Mouse (Mus musculus) CH12.LX (cell line): ENCODE results near the gene Ica1. TPM values are rescaled to one million over a fixed set of nuclear protein-coding genes. Genes with fewer than 3 reads are reported as not detected.

Experiments used
- DNase-seq: peaks from one replicate; pipeline ENCODE4 v3.0.0-alpha.2; 2013; ENCODE audit errors: extremely low read depth
- H3K27ac ChIP-seq: 2 replicates; pipeline ENCODE4 v1.5.1; 2012; ENCODE audit warnings: low read depth, mild to moderate bottlenecking, control low read depth, moderate library complexity; ENCODE audit not compliant: insufficient read depth
- H3K27me3 ChIP-seq: replicated peaks from 2 replicates; pipeline ENCODE3; 2012; ENCODE audit warnings: inconsistent platforms
- H3K36me3 ChIP-seq, 2 experiments: replicated peaks in 1 of 2; 2 replicates each; pipeline versions ENCODE3 to v1.6.1; 2012; ENCODE audit warnings: inconsistent platforms in 1 of 2, low read length in 1 of 2, mild to moderate bottlenecking in 1 of 2, mixed read lengths in 1 of 2, moderate library complexity in 1 of 2; ENCODE audit not compliant: control insufficient read depth in 1 of 2, insufficient read depth in 1 of 2
- H3K4me1 ChIP-seq, 2 experiments: 2 replicates each; pipeline ENCODE4 v1.6.1; 2012; ENCODE audit warnings: inconsistent platforms in 1 of 2, moderate library complexity in 1 of 2; ENCODE audit not compliant: insufficient read depth in 2 of 2, control insufficient read depth in 1 of 2
- H3K4me2 ChIP-seq: 2 replicates; pipeline ENCODE4 v1.6.1; 2012; ENCODE audit warnings: low read depth, mild to moderate bottlenecking, control low read depth; ENCODE audit not compliant: poor library complexity, insufficient read depth, severe bottlenecking
- H3K4me3 ChIP-seq, 3 experiments: fragments of 150-350 bp in 1 of 3; sonication (generic) in 1 of 3; replicated peaks in 1 of 3; 2 replicates each; pipeline versions ENCODE3 to v1.5.1; 2011 to 2012; ENCODE audit warnings: low read depth in 2 of 3, low read length in 2 of 3, mild to moderate bottlenecking in 2 of 3, moderate library complexity in 2 of 3, control low read depth in 1 of 3, improper control_type of control experiment in 1 of 3, inconsistent platforms in 1 of 3, mixed read lengths in 1 of 3; ENCODE audit not compliant: poor library complexity in 1 of 3
- H3K79me2 ChIP-seq: replicated peaks from 2 replicates; pipeline ENCODE4 v1.6.1; 2012; ENCODE audit warnings: mild to moderate bottlenecking, moderate library complexity; ENCODE audit not compliant: control insufficient read depth, poor library complexity, insufficient read depth, severe bottlenecking; ENCODE audit errors: extremely low read depth
- H3K9ac ChIP-seq: 2 replicates; pipeline ENCODE4 v1.6.1; 2012; ENCODE audit warnings: low read depth, mild to moderate bottlenecking, control low read depth, moderate library complexity; ENCODE audit not compliant: insufficient read depth
- H3K9me3 ChIP-seq: replicated peaks from 2 replicates; pipeline ENCODE3; 2012; ENCODE audit warnings: low read length, inconsistent platforms, mixed read lengths
- BHLHE40 ChIP-seq: IDR thresholded peaks from 2 replicates; pipeline ENCODE4 v1.6.1; 2011; ENCODE audit warnings: mild to moderate bottlenecking, low read depth, low read length, improper control_type of control experiment
- CHD1 ChIP-seq: IDR thresholded peaks from 2 replicates; pipeline ENCODE4 v1.6.1; 2012; ENCODE audit warnings: low read depth, low read length, improper control_type of control experiment, inconsistent platforms
- CHD2 ChIP-seq: IDR thresholded peaks from 2 replicates; pipeline ENCODE4 v1.6.1; 2011; ENCODE audit warnings: low read length, improper control_type of control experiment
- E2F4 ChIP-seq: IDR thresholded peaks from 2 replicates; pipeline ENCODE4 v1.6.1; 2011; ENCODE audit warnings: low read depth, low read length, improper control_type of control experiment; ENCODE audit not compliant: insufficient replicate concordance
- ELF1 ChIP-seq: IDR thresholded peaks from 2 replicates; pipeline ENCODE4 v1.6.1; 2014; ENCODE audit warnings: low read depth, mild to moderate bottlenecking, inconsistent platforms, low read length, improper control_type of control experiment
- EP300 ChIP-seq: IDR thresholded peaks from 2 replicates; pipeline ENCODE4 v1.6.1; 2011; ENCODE audit warnings: low read length, improper control_type of control experiment
- ETS1 ChIP-seq: conservative IDR thresholded peaks from 2 replicates; pipeline ENCODE4 v1.6.1; 2012; ENCODE audit warnings: low read depth, mild to moderate bottlenecking, inconsistent platforms, low read length, improper control_type of control experiment, moderate library complexity
- HCFC1 ChIP-seq: IDR thresholded peaks from 2 replicates; pipeline ENCODE4 v1.6.1; 2012; ENCODE audit warnings: low read depth, mild to moderate bottlenecking, inconsistent platforms, low read length, improper control_type of control experiment
- IRF4 ChIP-seq: IDR thresholded peaks from 2 replicates; pipeline ENCODE4 v1.6.1; 2014; ENCODE audit warnings: low read depth, mild to moderate bottlenecking, inconsistent platforms, low read length, improper control_type of control experiment
- KAT2A ChIP-seq: IDR thresholded peaks from 2 replicates; pipeline ENCODE4 v1.6.1; 2012; ENCODE audit warnings: low read length, improper control_type of control experiment, inconsistent platforms; ENCODE audit not compliant: insufficient replicate concordance
- MAFK ChIP-seq: IDR thresholded peaks from 2 replicates; pipeline ENCODE4 v1.6.1; 2011; ENCODE audit warnings: low read length, improper control_type of control experiment; ENCODE audit not compliant: insufficient replicate concordance
- MAX ChIP-seq: IDR thresholded peaks from 2 replicates; pipeline ENCODE4 v1.6.1; 2011; ENCODE audit warnings: low read length, improper control_type of control experiment
- MXI1 ChIP-seq: IDR thresholded peaks from 2 replicates; pipeline ENCODE4 v1.6.1; 2011; ENCODE audit warnings: mild to moderate bottlenecking, low read depth, low read length, improper control_type of control experiment
- NRF1 ChIP-seq: IDR thresholded peaks from 2 replicates; pipeline ENCODE4 v1.6.1; 2014; ENCODE audit warnings: low read depth, mild to moderate bottlenecking, inconsistent platforms, low read length, improper control_type of control experiment, moderate library complexity
- PAX5 ChIP-seq: IDR thresholded peaks from 2 replicates; pipeline ENCODE4 v1.6.1; 2012; ENCODE audit warnings: low read length, inconsistent platforms, mixed read lengths
- POLR2AphosphoS2 ChIP-seq: IDR thresholded peaks from 2 replicates; pipeline ENCODE4 v1.6.1; 2011; ENCODE audit warnings: low read depth, low read length, improper control_type of control experiment
- RAD21 ChIP-seq: IDR thresholded peaks from 2 replicates; pipeline ENCODE4 v1.6.1; 2011; ENCODE audit warnings: low read depth, mild to moderate bottlenecking, low read length, improper control_type of control experiment, moderate library complexity
- RCOR1 ChIP-seq: conservative IDR thresholded peaks from 2 replicates; pipeline ENCODE4 v1.6.1; 2012; ENCODE audit warnings: low read depth, mild to moderate bottlenecking, inconsistent platforms, low read length, improper control_type of control experiment
- SMC3 ChIP-seq: IDR thresholded peaks from 2 replicates; pipeline ENCODE4 v1.6.1; 2011; ENCODE audit warnings: low read depth, low read length, improper control_type of control experiment
- TBP ChIP-seq: conservative IDR thresholded peaks from 2 replicates; pipeline ENCODE4 v1.6.1; 2011; ENCODE audit warnings: low read depth, low read length, improper control_type of control experiment
- TCF12 ChIP-seq: IDR thresholded peaks from 2 replicates; pipeline ENCODE4 v1.6.1; 2014; ENCODE audit warnings: low read depth, mild to moderate bottlenecking, inconsistent platforms, low read length, improper control_type of control experiment
- UBTF ChIP-seq: IDR thresholded peaks from 2 replicates; pipeline ENCODE4 v1.6.1; 2012; ENCODE audit warnings: low read depth, mild to moderate bottlenecking, inconsistent platforms, low read length, improper control_type of control experiment, moderate library complexity
- USF1 ChIP-seq: IDR thresholded peaks from 2 replicates; pipeline ENCODE4 v1.6.1; 2014; ENCODE audit warnings: low read depth, mild to moderate bottlenecking, inconsistent platforms, low read length, improper control_type of control experiment
- USF2 ChIP-seq: conservative IDR thresholded peaks from 2 replicates; pipeline ENCODE4 v1.6.1; 2011; ENCODE audit warnings: low read depth, low read length, improper control_type of control experiment
- ZC3H11A ChIP-seq: IDR thresholded peaks from 2 replicates; pipeline ENCODE4 v1.6.1; 2012; ENCODE audit warnings: low read depth, mild to moderate bottlenecking, inconsistent platforms, low read length, improper control_type of control experiment
- ZMIZ1 ChIP-seq: IDR thresholded peaks from 2 replicates; pipeline ENCODE4 v1.6.1; 2012; ENCODE audit warnings: low read depth, mild to moderate bottlenecking, inconsistent platforms, low read length, improper control_type of control experiment
- ZNF384 ChIP-seq: IDR thresholded peaks from 2 replicates; pipeline ENCODE4 v1.6.1; 2012; ENCODE audit warnings: low read depth, low read length, improper control_type of control experiment, inconsistent platforms
- dilution Hi-C: fragments of 300-500 bp; cut with MboI; formaldehyde crosslinking; loops from 2 replicates; pipeline ENCODE4 v1.14.3; 2020; ENCODE audit warnings: low sequenced_read_pairs; ENCODE audit not compliant: extremely low pct_unique_long_range_greater_than_20kb, extremely low pct_ligation_motif_present
- in situ Hi-C: fragments of 300-500 bp; cut with MboI; formaldehyde crosslinking; loops from 3 replicates; pipeline ENCODE4 v1.14.3; 2019; ENCODE audit warnings: low sequenced_read_pairs, low pct_ligation_motif_present, low pct_unique_long_range_greater_than_20kb, mixed read lengths
- polyA plus RNA-seq: library from polyadenylated mRNA; unstranded; fragments of >175 nt; gene quantifications from 2 replicates; pipeline ENCODE4 v1.2.1, GENCODE M21; 2012; ENCODE audit warnings: low read depth; ENCODE audit not compliant: insufficient read length
- total RNA-seq, 2 experiments: library from RNA; depleted of rRNA; stranded (reverse); fragments of 300-350 nt in 1 of 2; fragments of >200 nt in 1 of 2; gene quantifications; 2 replicates each; pipeline ENCODE4 v1.2.3; 2012 to 2014

Ica1 gene
- total and polyA plus RNA-seq, 3 experiments: 0.59 TPM; not detected in 2

DNA sequence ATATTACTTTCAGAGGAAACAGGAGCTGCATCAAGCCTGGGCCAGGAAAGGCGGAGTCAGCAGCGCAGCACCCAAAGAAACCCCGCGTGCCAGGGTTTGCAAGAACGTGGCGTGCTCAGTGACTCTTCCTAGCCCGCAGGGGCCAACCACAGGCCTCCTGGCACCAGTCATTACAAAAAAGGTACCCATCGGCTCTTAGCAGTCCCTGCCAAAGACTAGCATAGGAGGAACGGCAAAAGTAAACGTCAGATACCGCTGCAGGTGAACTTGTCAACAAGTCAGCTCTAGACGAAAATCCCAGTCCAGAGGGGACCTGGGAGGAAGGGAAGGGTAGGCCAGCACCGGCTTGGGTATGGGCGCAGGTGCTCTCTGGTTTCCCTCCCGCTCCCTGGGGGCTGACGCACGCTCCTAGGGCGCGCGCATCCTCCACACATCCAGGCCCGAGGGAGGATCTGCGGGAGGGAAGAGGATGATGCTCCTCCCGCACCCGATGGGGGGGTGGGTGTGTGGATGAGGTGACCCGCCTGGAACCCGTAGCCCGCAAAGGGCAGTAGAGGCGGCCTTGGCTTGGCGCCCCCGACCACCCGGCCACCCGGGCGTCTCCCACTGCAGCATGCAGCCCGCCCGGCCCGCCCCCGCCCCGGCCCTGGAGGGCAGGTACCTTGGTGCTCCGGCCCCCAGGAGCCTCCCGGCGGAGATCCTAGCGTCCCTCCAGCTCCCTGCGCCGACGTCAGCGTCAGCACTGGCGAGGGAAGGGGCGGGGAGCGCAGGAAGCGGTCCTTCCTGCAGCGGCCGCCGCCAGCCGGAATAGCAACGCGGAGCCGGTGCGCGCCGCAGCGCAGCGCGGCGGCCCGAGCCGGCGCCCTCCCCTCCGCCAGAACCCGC is 635 bp downstream of the Ica1 start:
- Histone ChIP-seq H3K27me3 (no peaks in the 10 kb centered on the region), H3K36me3 (no peaks in the 10 kb centered on the region), H3K4me2 (no peak overlapping the region), H3K4me1 (no peaks in the 10 kb centered on the region), H3K4me3 (no peak overlapping the region), H3K27ac (no peak overlapping the region), H3K9ac (no peak overlapping the region), H3K79me2 (no peaks in the 10 kb centered on the region), H3K9me3 (no peaks in the 10 kb centered on the region)
- no peak for DNase-seq
- dilution Hi-C loops: no loop called here
- in situ Hi-C loops: no loop called here
- TF ChIP-seq RAD21: no peak
- no peak for TF ChIP-seq POLR2AphosphoS2
- no peak for TF ChIP-seq RCOR1
- TF ChIP-seq BHLHE40: no peak
- no peak for TF ChIP-seq ETS1
- TF ChIP-seq MAFK: no peak
- TF ChIP-seq UBTF: no peak
- no peak for TF ChIP-seq SMC3
- no peak for TF ChIP-seq USF1
- no peak for TF ChIP-seq ZNF384
- no peak for TF ChIP-seq MXI1
- TF ChIP-seq ELF1: no peak
- no peak for TF ChIP-seq TCF12
- no peak for TF ChIP-seq EP300

GRCm38 (mm10) chr6:8771539-8771938 is 6.7 kb downstream of the Ica1 start:
- DNase-seq: no peak
- H3K36me3 ChIP-seq: no peaks in the 10 kb centered on the region
- H3K4me3 ChIP-seq: no peak overlapping the region
- H3K79me2 ChIP-seq: no peaks in the 10 kb centered on the region
- H3K9me3 ChIP-seq: no peaks in the 10 kb centered on the region
- dilution Hi-C loops: no loop called here
- no peak for TF ChIP-seq HCFC1
- no peak for TF ChIP-seq IRF4
- TF ChIP-seq PAX5: no peak
- TF ChIP-seq KAT2A: no peak
- no peak for TF ChIP-seq CHD1
- TF ChIP-seq NRF1: no peak
- no peak for TF ChIP-seq TBP
- TF ChIP-seq CHD2: no peak
- TF ChIP-seq ZNF384: no peak
- no peak for TF ChIP-seq MAFK
- TF ChIP-seq RAD21: no peak
- TF ChIP-seq ETS1: no peak
- no peak for TF ChIP-seq ZMIZ1
- no peak for TF ChIP-seq POLR2AphosphoS2
- no peak for TF ChIP-seq RCOR1
- no peak for TF ChIP-seq EP300
- TF ChIP-seq USF2: no peak
- no peak for TF ChIP-seq E2F4
- TF ChIP-seq MAX: no peak
- TF ChIP-seq ZC3H11A: no peak
- H3K4me1 ChIP-seq: no peaks in the 10 kb centered on the region
- H3K4me2 ChIP-seq: no peak overlapping the region; the same call in 1 of the 2 replicates
- H3K27ac ChIP-seq: no peak overlapping the region
- no peaks in the 10 kb centered on the region for H3K27me3 ChIP-seq
- in situ Hi-C loops: no loop called here
- H3K9ac ChIP-seq: no peak overlapping the region
